Mouse (Mus musculus) adrenal gland, postnatal 4 days (tissue): ENCODE measurements around the gene Slc30a10. TPM values are rescaled to one million over a fixed set of nuclear protein-coding genes. Genes with fewer than 3 reads are reported as not detected.

ENCODE experiments used
- DNase-seq, 2 experiments: peaks; one replicate each; pipeline ENCODE4 v3.0.0; 2021 to 2022; ENCODE audit warnings: low spot score in 2 of 2, mixed read lengths in 2 of 2
- total RNA-seq, 2 experiments: library from RNA; stranded (reverse); gene quantifications; 2 replicates each; pipeline ENCODE4 v1.2.3; 2021

Gene Slc30a10
- total RNA-seq, 2 experiments from 2014 or later: 0.76 to 2.6 TPM

DNA sequence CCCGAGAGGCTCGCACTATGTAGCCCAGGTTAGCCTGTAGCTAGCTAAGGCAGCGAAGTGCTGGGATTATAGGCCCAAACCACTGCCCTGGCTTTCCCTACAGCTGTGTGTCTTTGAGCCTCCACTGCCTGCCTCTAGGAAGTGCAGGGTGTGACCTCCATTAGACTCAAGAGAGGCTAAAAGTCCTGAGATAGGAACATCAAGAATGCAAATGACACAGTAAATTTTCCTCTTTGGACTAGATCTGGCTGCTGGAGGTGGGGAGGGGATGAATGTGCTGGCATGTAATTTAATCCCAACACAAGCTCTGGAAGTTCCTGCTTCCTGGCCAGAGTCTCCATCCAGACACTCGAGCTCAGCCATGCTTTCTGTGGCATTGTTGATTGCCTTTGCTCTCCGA, 5.4 kb downstream of the Slc30a10 start:
- DNase-seq: no peak

DNA sequence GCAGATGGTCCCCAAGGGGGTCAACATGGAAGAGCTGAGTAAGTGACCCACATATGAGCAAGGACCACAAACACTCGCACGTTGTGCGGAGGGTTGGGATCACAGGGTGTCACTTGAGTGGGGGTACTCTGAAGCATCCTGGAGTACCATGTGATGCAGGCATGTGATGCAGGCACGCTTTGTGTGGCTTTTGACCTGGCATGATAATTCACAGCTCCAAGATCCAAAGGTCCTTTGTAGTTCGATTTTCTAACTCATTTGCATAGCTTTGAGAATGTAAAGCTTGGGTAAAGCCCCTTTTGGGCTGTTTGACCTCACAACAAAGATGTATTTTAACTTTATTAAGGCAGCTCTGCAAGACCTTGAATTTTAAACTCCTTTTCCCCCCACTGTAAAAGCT, 8.2 kb downstream of the Slc30a10 start:
- DNase-seq: no peak

GRCm38 (mm10) chr1:185469551-185470021, 14.9 kb downstream of the Slc30a10 start:
- no peak for DNase-seq

GRCm38 (mm10) chr1:185472025-185472720, 17.5 kb downstream of the Slc30a10 start:
- DNase-seq: no peak

GRCm38 (mm10) chr1:185472730-185473129, 18.1 kb downstream of the Slc30a10 start:
- DNase-seq: no peak

GRCm38 (mm10) chr1:185473437-185473836, 18.8 kb downstream of the Slc30a10 start:
- no peak for DNase-seq

DNA sequence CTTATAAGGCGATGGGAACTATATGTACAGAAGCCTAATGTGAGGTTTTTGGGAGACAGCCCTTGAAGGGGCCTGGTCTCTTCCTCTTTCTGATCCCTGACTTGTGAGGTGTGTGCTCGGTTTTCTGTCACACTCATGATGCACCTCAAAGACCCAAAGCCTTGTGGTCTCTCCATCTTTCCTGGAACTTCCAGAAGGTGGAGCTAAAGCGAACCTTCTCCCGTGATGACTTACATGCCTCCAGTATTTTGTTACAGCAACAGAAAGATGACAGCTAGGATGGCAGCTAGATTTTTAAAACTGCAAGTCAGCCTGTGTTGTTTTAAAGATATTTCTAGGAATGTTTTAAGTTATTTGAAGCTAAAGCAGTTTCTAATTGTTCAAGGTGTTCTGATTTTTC, 25.2 kb downstream of the Slc30a10 start:
- DNase-seq: no peak

GRCm38 (mm10) chr1:185482001-185482761, 27.5 kb downstream of the Slc30a10 start:
- DNase-seq: no peak

DNA sequence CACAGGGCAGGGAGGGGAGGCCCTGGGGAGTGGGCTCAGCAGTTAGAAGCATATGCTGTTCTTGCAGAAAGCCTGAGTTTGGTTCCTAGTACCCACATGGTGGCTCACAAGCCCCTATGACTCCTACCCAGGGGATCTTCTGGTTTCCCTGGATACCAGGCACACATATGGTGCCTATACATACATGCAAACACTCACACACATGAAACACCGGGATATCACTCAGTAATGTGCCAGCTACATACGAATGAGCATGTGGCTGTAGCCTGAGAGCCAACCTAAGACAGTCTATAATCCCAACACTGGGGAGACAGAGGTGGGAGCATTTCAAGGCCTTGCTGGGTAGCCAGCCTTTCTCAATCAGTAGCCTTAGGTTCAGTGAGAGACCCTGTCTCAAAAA, 28.1 kb downstream of the Slc30a10 start:
- no peak for DNase-seq

DNA sequence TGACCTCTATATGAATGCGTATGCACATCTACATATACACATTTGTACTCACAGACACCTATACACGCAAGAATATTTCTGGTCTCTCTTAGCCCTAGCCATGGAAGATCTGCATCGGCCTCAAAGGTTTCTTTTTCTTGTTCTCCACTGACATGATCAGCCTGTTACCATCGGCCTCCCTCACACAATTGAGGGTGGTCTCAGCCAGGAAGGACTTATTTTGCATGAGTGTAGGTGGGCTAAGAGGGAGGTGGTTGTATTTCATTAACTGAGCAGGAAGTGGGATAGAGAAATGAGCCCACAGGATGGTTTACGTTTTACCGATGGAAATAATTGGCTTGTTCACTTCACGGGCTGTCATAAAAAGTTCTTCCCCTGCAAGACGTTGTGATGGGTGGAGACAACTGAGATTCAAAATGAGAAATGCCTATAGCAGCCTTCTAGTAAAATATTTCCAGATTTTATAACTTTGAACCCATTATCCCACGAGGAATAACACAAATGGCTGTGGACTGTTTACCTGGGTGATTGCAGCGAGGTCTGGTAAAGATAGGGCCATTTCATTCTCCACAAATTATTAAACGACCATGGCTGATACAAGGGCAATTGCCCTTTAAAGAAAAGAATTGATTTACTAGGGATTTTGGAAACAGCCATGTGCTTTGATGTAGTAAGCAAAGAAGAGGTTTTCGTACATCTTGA, 28.9 kb downstream of the Slc30a10 start:
- no peak for DNase-seq

GRCm38 (mm10) chr1:185484281-185484680, 29.6 kb downstream of the Slc30a10 start:
- no peak for DNase-seq

DNA sequence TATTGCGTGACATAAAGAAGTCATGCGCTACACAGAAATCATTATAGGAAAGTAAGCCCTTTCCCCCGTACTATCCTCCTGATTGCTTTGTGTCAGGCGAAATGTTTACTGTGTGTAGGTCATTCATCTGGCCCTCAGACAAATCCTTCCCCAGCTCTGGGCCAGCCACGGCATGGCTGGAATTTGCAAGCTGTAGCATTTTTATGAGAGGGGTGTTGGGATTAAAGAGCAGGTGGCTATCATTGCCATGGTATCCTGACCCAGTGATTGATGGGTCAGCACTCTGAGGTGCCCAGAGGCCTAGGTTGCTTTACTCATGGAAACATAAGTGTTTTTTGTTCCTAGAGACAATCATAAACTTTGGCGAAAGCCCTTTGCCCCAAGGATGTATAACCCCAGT, 35.2 kb downstream of the Slc30a10 start:
- DNase-seq: no peak

DNA sequence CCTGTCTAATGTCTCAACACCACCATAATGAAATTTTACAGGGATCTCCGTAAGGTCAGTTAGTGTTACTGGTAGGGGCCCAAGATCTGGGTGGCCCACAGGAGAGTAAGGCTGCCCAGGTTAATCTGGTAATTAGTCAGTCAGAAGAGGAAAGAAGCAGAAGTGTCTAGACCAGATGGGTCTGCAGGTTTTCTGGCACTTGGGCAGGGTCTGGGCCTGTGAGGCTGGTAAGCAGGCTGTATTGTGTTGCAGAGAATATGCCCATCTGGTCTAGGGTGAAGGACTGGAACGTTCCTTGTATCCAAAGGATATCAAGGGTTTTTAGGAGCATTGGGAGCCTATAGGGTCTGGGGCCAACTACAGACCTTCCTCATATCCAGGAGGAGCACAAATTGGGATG, 36.0 kb downstream of the Slc30a10 start:
- DNase-seq: no peak

DNA sequence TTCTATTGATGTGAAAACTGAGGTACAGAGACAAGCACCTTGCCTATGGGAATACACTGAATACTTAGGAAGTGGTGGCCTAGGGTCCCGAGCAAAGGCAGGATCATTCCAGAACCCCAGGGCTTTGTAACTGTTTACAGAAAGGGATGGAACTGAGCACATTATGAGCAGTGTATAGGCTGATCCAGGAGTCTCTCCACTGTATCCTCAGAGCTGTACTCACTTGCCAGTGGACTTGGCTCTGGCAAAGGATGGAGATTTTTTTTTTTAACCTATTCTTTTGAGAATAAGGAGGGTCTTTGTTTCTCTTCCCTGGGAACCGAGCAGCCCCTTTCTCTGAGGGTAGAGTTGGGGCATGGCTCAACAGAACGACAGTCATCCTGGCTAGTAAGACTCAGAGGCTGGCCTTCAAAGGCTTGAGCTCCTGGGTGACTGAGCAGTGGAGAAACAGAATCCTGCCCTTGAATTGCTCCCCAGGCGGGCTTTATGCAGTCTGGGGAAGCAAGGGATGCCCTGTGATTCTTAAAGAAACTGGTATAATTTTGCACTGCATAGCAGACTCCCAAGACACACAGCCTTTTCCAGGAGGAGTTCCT, 38.9 kb downstream of the Slc30a10 start:
- DNase-seq: no peak

DNA sequence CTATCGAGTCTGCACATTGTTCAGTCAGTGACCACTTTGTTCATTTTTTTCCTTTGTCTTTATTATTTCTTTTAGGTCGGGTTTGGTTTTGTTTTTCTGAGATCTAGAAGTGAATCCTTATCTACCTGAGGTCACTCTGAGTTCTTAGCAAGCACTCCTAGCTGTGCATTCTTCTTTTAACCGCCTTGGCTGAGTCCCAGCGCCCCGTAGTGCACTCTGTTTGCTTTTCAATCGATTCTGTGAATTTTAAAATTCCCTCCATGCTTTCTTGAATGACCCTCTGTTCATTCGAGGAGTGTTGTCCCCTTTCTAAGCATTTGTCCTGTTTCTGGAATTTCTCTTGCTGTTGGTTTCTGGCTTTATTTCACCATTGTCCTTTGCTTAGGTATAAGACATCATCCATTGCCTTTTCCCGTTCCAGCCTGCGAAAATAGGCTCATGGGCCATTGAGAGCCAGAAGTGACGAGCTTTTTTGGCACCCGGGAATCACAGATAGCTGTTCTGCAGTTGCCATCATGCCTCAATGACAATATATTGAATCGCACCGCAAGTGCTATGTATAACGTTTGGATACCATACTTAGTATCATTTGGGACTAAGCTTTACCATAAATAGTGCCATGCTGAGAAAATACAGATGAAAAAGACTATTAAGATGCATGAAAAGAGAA, 42.3 kb downstream of the Slc30a10 start:
- no peak for DNase-seq

GRCm38 (mm10) chr1:185500602-185501001, 46.0 kb downstream of the Slc30a10 start:
- no peak for DNase-seq

- DNase-seq: no peak
Measured at GRCm38 (mm10) chr1:185501801-185502340, 47.2 kb downstream of the Slc30a10 start.

DNA sequence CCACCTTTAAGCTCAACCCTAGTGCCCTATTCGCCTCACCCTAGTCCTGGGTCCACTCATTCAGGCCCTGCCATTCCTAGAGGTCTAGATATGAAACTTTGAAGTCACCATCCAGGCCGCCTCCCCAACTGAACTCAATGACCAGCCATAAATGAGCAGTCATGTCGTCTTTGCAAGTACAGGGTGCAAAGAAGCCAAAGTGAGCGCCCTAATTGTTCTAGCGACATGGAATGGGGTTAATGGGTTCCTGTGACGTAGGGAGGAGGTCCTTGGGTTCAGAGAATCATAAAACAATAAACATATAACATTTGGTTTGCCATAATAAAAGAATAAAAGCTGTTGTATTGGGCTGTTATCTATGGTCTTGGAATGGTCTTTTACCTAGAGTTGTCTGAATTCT, 47.9 kb downstream of the Slc30a10 start:
- DNase-seq: no peak

GRCm38 (mm10) chr1:185509042-185509441, 54.4 kb downstream of the Slc30a10 start:
- no peak for DNase-seq

- DNase-seq: no peak
Measured at GRCm38 (mm10) chr1:185511306-185511705, 56.7 kb downstream of the Slc30a10 start.

DNA sequence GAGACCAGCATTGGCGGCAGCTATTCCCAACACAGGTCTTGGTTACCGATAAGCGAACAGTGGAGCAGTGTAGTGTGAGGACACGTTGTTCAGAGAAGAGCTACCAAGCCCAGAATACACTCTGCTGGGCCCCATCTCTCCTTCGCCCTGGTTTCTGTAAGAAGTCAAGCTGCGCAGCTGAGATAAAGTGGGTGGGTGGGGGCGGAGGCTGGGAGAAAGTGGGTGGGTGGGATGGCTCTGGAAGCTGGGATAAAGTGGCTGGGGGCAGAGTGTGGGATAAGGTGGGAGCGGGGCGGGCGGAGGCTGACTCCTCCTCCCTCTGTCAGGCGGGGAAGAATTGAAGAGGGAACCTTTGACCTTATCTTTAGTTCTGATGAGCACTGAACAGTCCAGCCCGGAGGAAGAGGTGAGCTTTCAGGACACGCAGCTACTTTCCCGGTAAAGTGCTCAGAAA, 60.9 kb downstream of the Slc30a10 start:
- DNase-seq: no peak
